Mouse (Mus musculus): ENCODE measurements around the gene Tmem8.

- no peak for TF ChIP-seq CTCF (IDR thresholded peaks at IDR 0.05; ENCODE audit: borderline replicate concordance, insufficient read depth, low read length)
- no peak for TF ChIP-seq POLR2A (IDR thresholded peaks at IDR 0.05; ENCODE audit: low read depth, low read length)
Observed at GRCm38 (mm10) chr17:26110156-26110555, 2.9 kb upstream of the Tmem8 start.

Data from embryonic fibroblast, embryonic 13.5 days (primary cell).